Mouse (Mus musculus) embryonic facial prominence, embryonic 12.5 days (tissue): ENCODE results near the gene Wbp2nl. TPM values are rescaled to one million over a fixed set of nuclear protein-coding genes. Genes with fewer than 3 reads are reported as not detected.

Experiments
- ATAC-seq: fragments of 200-750 bp; cut with Nextera tagmentation; 2 replicates; pipeline ENCODE4 v1.8.0; 2017; ENCODE audit not compliant: insufficient number of reproducible peaks, insufficient read depth, low FRiP score, low TSS enrichment
- H3K27ac ChIP-seq: fragments of 300-500 bp; sonication (generic); 2 replicates; pipeline ENCODE4 v1.5.1; 2016; ENCODE audit warnings: mild to moderate bottlenecking
- H3K27me3 ChIP-seq: fragments of 300-500 bp; sonication (generic); 2 replicates; pipeline ENCODE4 v1.6.1; 2016; ENCODE audit warnings: mild to moderate bottlenecking, moderate library complexity
- H3K36me3 ChIP-seq: fragments of 300-500 bp; sonication (generic); 2 replicates; pipeline ENCODE4 v1.6.1; 2016; ENCODE audit warnings: mild to moderate bottlenecking
- H3K4me1 ChIP-seq: fragments of 300-500 bp; sonication (generic); 2 replicates; pipeline ENCODE4 v1.6.1; 2016
- H3K4me2 ChIP-seq: fragments of 300-500 bp; sonication (generic); replicated peaks from 2 replicates; pipeline ENCODE4 v1.6.1; 2016; ENCODE audit warnings: mild to moderate bottlenecking, moderate library complexity
- H3K4me3 ChIP-seq: fragments of 300-500 bp; sonication (generic); 2 replicates; pipeline ENCODE4 v1.5.1; 2016; ENCODE audit warnings: mild to moderate bottlenecking
- H3K9ac ChIP-seq: fragments of 300-500 bp; sonication (generic); 2 replicates; pipeline ENCODE4 v1.6.1; 2016; ENCODE audit warnings: mild to moderate bottlenecking, moderate library complexity
- H3K9me3 ChIP-seq: fragments of 300-500 bp; sonication (generic); 2 replicates; pipeline ENCODE4 v1.6.1; 2016; ENCODE audit warnings: mild to moderate bottlenecking, moderate library complexity
- WGBS: fragments of 180-500 bp; shearing (Covaris S2); methylation state at CpG from one replicate; pipeline ENCODE4 v1.1.7; 2016; 5-methylcytosine and 5-hydroxymethylcytosine counted together
- polyA plus RNA-seq: library from polyadenylated mRNA; unstranded; fragments of >200 nt; fragmentation: Nextera tagmentation; extraction: Ambion mirVana; gene quantifications from 2 replicates; pipeline ENCODE4 v1.2.1, GENCODE M21; 2016

Wbp2nl gene
- polyA plus RNA-seq, result 0.12 TPM in 1 of 2 replicates, not detected in the other

DNA sequence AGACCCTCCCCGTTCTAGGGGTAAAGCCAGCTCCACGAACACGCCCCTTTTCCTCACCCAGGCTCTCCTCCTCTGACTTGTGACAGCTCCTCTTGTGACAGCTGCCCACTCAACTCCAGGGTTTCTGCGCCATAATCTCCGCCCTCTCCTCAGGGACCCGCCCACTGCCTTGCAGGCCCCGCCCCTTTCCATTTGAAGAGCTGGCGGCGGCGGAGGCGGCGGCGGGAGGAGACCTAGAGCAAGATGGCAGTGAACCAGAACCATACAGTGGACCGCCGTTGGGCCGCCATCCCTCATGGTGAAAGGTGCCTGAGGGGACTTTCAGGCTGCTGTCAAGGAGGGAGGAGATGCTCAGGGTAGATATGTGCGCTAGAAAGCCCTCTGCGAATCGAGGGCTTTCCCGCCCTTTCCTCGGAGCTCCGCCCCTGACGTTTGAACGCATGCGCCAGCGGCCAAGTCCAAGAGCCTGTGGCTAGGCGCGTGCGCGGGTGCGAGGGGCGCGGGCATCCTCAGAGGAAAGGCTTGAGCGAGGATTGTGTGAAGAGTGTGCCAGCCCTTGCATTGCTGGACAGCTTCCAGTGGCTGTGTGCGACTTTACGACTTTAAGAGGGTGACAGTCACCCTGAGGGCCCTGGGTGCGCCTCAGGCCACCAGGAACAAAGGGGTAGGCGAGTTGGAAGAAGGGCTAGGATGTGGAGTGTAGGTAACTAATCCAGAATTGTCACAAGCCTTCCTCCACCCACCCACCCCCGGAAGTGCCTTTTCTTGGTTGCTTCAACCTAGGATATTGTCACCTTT is at the start of gene Wbp2nl:
Gene Wbp2nl, plus strand, starts transcription at position 191 of the 798 bp plus-strand sequence.
- Histone ChIP-seq H3K9ac (no peak within 1 kb of the TSS), H3K4me2 (no peak within 1 kb of the TSS; the same call in 1 of the 2 replicates), H3K9me3 (no peaks in the 10 kb centered on the region), H3K36me3 (no peaks in the 10 kb centered on the region), H3K27ac (no peak within 1 kb of the TSS), H3K4me3 (no peak within 1 kb of the TSS), H3K4me1 (0 out of 2 replicates have a peak, but pooled peaks cover 3% of the 10 kb centered on the region), H3K27me3 (peaks cover 7% of the 10 kb centered on the region)
- ATAC-seq, result no peak
- 54% methylated on average over 39 of the region's 39 CpGs for WGBS

DNA sequence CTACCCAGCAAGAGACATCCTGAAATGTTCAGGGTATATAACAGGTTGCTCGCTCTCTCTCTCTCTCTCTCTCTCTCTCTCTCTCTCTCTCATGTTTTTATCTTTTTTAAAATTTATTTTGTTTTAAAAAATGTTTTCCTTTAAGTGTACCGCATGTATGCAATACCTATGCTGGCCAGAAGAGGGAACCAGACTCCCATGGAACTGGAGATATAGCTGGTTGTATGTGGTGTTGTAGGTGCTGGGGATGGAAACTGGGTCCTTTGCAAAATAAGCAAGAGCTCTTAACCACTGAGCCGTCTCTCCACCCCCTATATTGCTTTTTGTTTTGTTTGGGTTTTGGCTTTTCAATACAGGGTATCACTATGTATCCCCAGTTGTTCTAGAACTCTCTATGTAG is 47.2 kb upstream of the Wbp2nl start:
- no peak for ATAC-seq
- H3K4me3 ChIP-seq, result no peak overlapping the region
- no peak overlapping the region for H3K4me2 ChIP-seq
- H3K27me3 ChIP-seq, result no peaks in the 10 kb centered on the region
- no peaks in the 10 kb centered on the region for H3K9me3 ChIP-seq
- H3K4me1 ChIP-seq, result no peaks in the 10 kb centered on the region
- no peak overlapping the region for H3K27ac ChIP-seq
- H3K9ac ChIP-seq, result no peak overlapping the region
- no peaks in the 10 kb centered on the region for H3K36me3 ChIP-seq
- WGBS, result 96% methylated on average over 3 of the region's 3 CpGs

GRCm38 (mm10) chr15:82252097-82252496 is 46.7 kb upstream of the Wbp2nl start, which contains the start of gene 1500009C09Rik:
Gene 1500009C09Rik, plus strand, starts transcription at chr15:82252397.
- H3K4me2 ChIP-seq, result no peak within 1 kb of the TSS
- no peaks in the 10 kb centered on the region for H3K9me3 ChIP-seq
- no peak for ATAC-seq
- H3K36me3 ChIP-seq, result no peaks in the 10 kb centered on the region
- H3K27me3 ChIP-seq, result no peaks in the 10 kb centered on the region
- no peak within 1 kb of the TSS for H3K9ac ChIP-seq
- H3K4me3 ChIP-seq, result no peak within 1 kb of the TSS
- no peak within 1 kb of the TSS for H3K27ac ChIP-seq
- H3K4me1 ChIP-seq, result no peaks in the 10 kb centered on the region
- WGBS, result 91% methylated on average over 6 of the region's 6 CpGs

DNA sequence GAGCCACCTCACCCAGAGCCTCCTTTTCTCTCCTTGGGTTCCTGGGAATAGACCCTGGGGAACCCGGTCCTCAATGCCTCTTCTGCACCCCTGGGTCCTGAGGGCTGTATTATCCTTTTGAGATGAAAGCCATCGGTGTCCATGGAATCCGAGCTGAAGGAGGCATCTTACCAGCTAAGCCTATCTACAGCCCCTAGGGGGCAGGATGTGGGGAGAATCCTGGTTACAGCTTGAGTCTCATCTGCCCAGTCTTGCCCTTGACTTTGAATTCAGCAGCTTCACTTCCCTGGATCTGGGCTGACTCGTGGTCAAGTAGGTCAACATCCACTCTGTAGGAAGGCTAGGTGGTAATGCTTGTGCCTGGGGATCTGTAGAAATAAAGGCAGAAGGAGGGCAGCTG is 43.5 kb upstream of the Wbp2nl start:
- WGBS, result 53% methylated on average over 4 of the region's 4 CpGs
- Histone ChIP-seq H3K36me3 (no peaks in the 10 kb centered on the region), H3K9me3 (no peaks in the 10 kb centered on the region), H3K4me3 (no peak overlapping the region), H3K4me2 (no peak overlapping the region), H3K4me1 (no peaks in the 10 kb centered on the region), H3K27ac (no peak overlapping the region), H3K27me3 (no peaks in the 10 kb centered on the region), H3K9ac (no peak overlapping the region)
- ATAC-seq, result no peak

GRCm38 (mm10) chr15:82255944-82256383 is 42.8 kb upstream of the Wbp2nl start:
- Histone ChIP-seq H3K4me2 (no peak overlapping the region), H3K9ac (no peak overlapping the region), H3K27ac (no peak overlapping the region), H3K4me1 (no peaks in the 10 kb centered on the region), H3K27me3 (no peaks in the 10 kb centered on the region), H3K9me3 (no peaks in the 10 kb centered on the region), H3K36me3 (no peaks in the 10 kb centered on the region), H3K4me3 (no peak overlapping the region)
- 23% methylated on average over 10 of the region's 10 CpGs for WGBS
- 0 out of 2 replicates have a peak, but pooled peaks have one; percentile 30 for ATAC-seq

DNA sequence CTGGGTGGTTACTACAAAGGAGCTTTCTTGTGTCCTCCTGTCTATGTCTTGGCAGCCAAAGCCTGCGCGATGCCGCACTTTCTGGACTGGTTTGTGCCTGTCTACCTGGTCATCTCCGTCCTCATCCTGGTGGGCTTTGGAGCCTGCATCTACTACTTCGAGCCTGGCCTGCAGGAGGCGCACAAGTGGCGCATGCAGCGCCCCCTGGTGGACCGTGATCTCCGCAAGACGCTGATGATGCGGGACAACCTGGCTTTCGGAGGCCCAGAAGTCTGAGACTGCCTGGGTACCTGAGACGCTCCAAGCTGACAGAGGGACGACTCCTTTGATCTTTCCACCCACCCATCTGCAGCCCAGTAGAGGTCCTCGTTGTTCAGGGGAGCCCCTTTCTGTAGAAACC is 39.2 kb upstream of the Wbp2nl start:
- Histone ChIP-seq H3K9ac (no peak overlapping the region), H3K9me3 (no peaks in the 10 kb centered on the region), H3K4me3 (no peak overlapping the region), H3K27me3 (no peaks in the 10 kb centered on the region), H3K36me3 (no peaks in the 10 kb centered on the region), H3K4me1 (no peaks in the 10 kb centered on the region), H3K27ac (no peak overlapping the region), H3K4me2 (no peak overlapping the region)
- WGBS, result 13% methylated on average over 16 of the region's 16 CpGs
- ATAC-seq, result no peak

GRCm38 (mm10) chr15:82266356-82266755 is 32.4 kb upstream of the Wbp2nl start:
- H3K4me2 ChIP-seq, result no peak overlapping the region
- H3K27ac ChIP-seq, result no peak overlapping the region
- H3K9me3 ChIP-seq, result no peaks in the 10 kb centered on the region
- H3K36me3 ChIP-seq, result no peaks in the 10 kb centered on the region
- no peaks in the 10 kb centered on the region for H3K27me3 ChIP-seq
- 0 out of 2 replicates have a peak, but pooled peaks cover 4% of the 10 kb centered on the region for H3K4me1 ChIP-seq
- no peak overlapping the region for H3K9ac ChIP-seq
- WGBS, result 14% methylated on average over 6 of the region's 6 CpGs
- H3K4me3 ChIP-seq, result no peak overlapping the region
- ATAC-seq, result no peak

- Histone ChIP-seq H3K36me3 (no peaks in the 10 kb centered on the region), H3K9me3 (no peaks in the 10 kb centered on the region), H3K27ac (no peak overlapping the region), H3K4me2 (no peak overlapping the region), H3K4me3 (no peak overlapping the region), H3K9ac (no peak overlapping the region), H3K27me3 (peaks cover 14% of the 10 kb centered on the region), H3K4me1 (0 out of 2 replicates have a peak, but pooled peaks cover 4% of the 10 kb centered on the region)
- WGBS, result 27% methylated on average over 3 of the region's 3 CpGs
- no peak for ATAC-seq
Observed at GRCm38 (mm10) chr15:82268185-82268584, 30.6 kb upstream of the Wbp2nl start.

DNA sequence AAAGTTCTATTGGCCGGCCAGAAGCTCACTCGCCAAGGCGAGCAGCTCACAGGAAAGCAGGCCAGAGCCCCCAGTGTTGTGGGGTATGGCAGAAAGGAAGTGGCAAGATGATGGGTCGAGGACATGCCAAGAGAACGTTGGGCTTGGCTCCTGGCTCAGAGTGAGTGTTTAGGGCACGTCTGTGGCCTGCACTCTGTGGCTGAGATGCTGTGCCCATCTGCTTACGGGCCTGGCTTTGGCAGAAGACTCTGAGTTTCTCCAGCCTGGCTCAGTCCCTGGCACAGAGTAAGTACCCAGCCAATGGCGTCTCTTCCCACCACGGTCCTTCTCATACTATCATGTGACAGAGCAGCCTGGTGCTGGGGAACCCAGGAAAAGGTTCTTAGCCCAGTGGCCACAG is 30.0 kb upstream of the Wbp2nl start:
- H3K9me3 ChIP-seq, result no peaks in the 10 kb centered on the region
- H3K4me1 ChIP-seq, result 0 out of 2 replicates have a peak, but pooled peaks cover 4% of the 10 kb centered on the region
- WGBS, result 85% methylated on average over 9 of the region's 9 CpGs
- H3K27ac ChIP-seq, result no peak overlapping the region
- no peak for ATAC-seq
- H3K27me3 ChIP-seq, result peaks cover 20% of the 10 kb centered on the region
- H3K4me3 ChIP-seq, result no peak overlapping the region
- no peak overlapping the region for H3K9ac ChIP-seq
- H3K36me3 ChIP-seq, result no peaks in the 10 kb centered on the region
- no peak overlapping the region for H3K4me2 ChIP-seq

- no peak for ATAC-seq
- no peak overlapping the region for H3K27ac ChIP-seq
- H3K4me3 ChIP-seq, result no peak overlapping the region
- H3K9me3 ChIP-seq, result no peaks in the 10 kb centered on the region
- H3K4me2 ChIP-seq, result no peak overlapping the region
- peaks cover 31% of the 10 kb centered on the region for H3K27me3 ChIP-seq
- no peak overlapping the region for H3K9ac ChIP-seq
- H3K36me3 ChIP-seq, result no peaks in the 10 kb centered on the region
- peaks cover 10% of the 10 kb centered on the region; the same call in 1 of the 2 replicates for H3K4me1 ChIP-seq
- WGBS, result 5% methylated on average over 5 of the region's 5 CpGs
Observed at GRCm38 (mm10) chr15:82271201-82271600, 27.6 kb upstream of the Wbp2nl start.

GRCm38 (mm10) chr15:82272295-82272694 is 26.5 kb upstream of the Wbp2nl start:
- Histone ChIP-seq H3K9me3 (no peaks in the 10 kb centered on the region), H3K27me3 (peaks cover 31% of the 10 kb centered on the region), H3K9ac (no peak overlapping the region), H3K4me2 (no peak overlapping the region), H3K4me1 (peaks cover 16% of the 10 kb centered on the region; the same call in 1 of the 2 replicates), H3K36me3 (no peaks in the 10 kb centered on the region), H3K4me3 (no peak overlapping the region), H3K27ac (no peak overlapping the region)
- WGBS, result 84% methylated on average over 6 of the region's 6 CpGs
- no peak for ATAC-seq

GRCm38 (mm10) chr15:82274593-82274926 is 24.2 kb upstream of the Wbp2nl start, which contains the start of gene Sept3:
Gene Sept3, plus strand, starts transcription at chr15:82274893.
- H3K27ac ChIP-seq, result peak within 1 kb of the TSS; percentile 42; the same call in 1 of the 2 replicates
- peaks cover 4% of the 10 kb centered on the region for H3K36me3 ChIP-seq
- peak within 1 kb of the TSS; percentile 77 for H3K9ac ChIP-seq
- H3K4me2 ChIP-seq, result peak within 1 kb of the TSS; percentile 92
- H3K4me1 ChIP-seq, result peaks cover 17% of the 10 kb centered on the region; the same call in 1 of the 2 replicates
- no peaks in the 10 kb centered on the region for H3K9me3 ChIP-seq
- peak within 1 kb of the TSS; percentile 65 for H3K4me3 ChIP-seq
- 0 out of 2 replicates have a peak, but pooled peaks have one; percentile 0 for ATAC-seq
- peaks cover 31% of the 10 kb centered on the region for H3K27me3 ChIP-seq
- WGBS, result 26% methylated on average over 6 of the region's 6 CpGs
